Mouse (Mus musculus) testis, adult 2 months (tissue): ENCODE measurements around the gene Ret. TPM values are rescaled to one million over a fixed set of nuclear protein-coding genes. Genes with fewer than 3 reads are reported as not detected.

Source experiments
- H3K27ac ChIP-seq: fragments of 200-500 bp; 2 replicates; pipeline ENCODE4 v1.5.1; 2012; ENCODE audit warnings: low read depth, low read length; ENCODE audit not compliant: control insufficient read depth, insufficient read depth
- H3K27me3 ChIP-seq: fragments of 200-500 bp; 2 replicates; pipeline ENCODE4 v1.6.1; 2012; ENCODE audit warnings: mild to moderate bottlenecking, low read length, moderate library complexity; ENCODE audit not compliant: control insufficient read depth, insufficient read depth
- H3K36me3 ChIP-seq: fragments of 200-500 bp; 2 replicates; pipeline ENCODE4 v1.6.1; 2012; ENCODE audit warnings: mild to moderate bottlenecking, low read length; ENCODE audit not compliant: control insufficient read depth, insufficient read depth
- H3K4me1 ChIP-seq: fragments of 200-500 bp; 2 replicates; pipeline ENCODE4 v1.6.1; 2012; ENCODE audit warnings: low read length; ENCODE audit not compliant: control insufficient read depth, insufficient read depth
- H3K4me3 ChIP-seq: fragments of 200-500 bp; 2 replicates; pipeline ENCODE4 v1.5.1; 2012; ENCODE audit warnings: low read depth, mild to moderate bottlenecking, low read length, moderate library complexity, mixed read lengths; ENCODE audit not compliant: control insufficient read depth
- CTCF ChIP-seq: fragments of 200-500 bp; IDR thresholded peaks from 2 replicates; pipeline ENCODE4 v1.5.1; 2012; ENCODE audit warnings: low read depth, mild to moderate bottlenecking, inconsistent platforms, low read length, moderate library complexity; ENCODE audit not compliant: control insufficient read depth, insufficient read depth, insufficient replicate concordance
- POLR2A ChIP-seq: fragments of 200-500 bp; IDR thresholded peaks from 2 replicates; pipeline ENCODE4 v1.6.1; 2012; ENCODE audit warnings: low read depth, mild to moderate bottlenecking, inconsistent platforms, low read length, moderate library complexity; ENCODE audit not compliant: control insufficient read depth
- polyA plus RNA-seq: library from polyadenylated mRNA; depleted of rRNA; stranded (reverse); fragments of >200 nt; gene quantifications from 2 replicates; pipeline ENCODE4 v1.2.3, GENCODE M21; 2012

Ret gene
- polyA plus RNA-seq, 1 experiment, result 0.81 TPM

- H3K4me3 ChIP-seq, result no peak overlapping the region
- H3K36me3 ChIP-seq, result no peaks in the 10 kb centered on the region
- no peak overlapping the region for H3K27ac ChIP-seq
- no peaks in the 10 kb centered on the region for H3K27me3 ChIP-seq
- H3K4me1 ChIP-seq, result no peaks in the 10 kb centered on the region
- TF ChIP-seq POLR2A, result no peak
- TF ChIP-seq CTCF, result no peak
Observed at GRCm38 (mm10) chr6:118173975-118174328, 23.6 kb downstream of the Ret start.

- TF ChIP-seq POLR2A (no peak), CTCF (no peak)
Observed at GRCm38 (mm10) chr6:118173251-118173974, 24.1 kb downstream of the Ret start.

GRCm38 (mm10) chr6:118171386-118171785, 26.1 kb downstream of the Ret start:
- no peaks in the 10 kb centered on the region for H3K4me1 ChIP-seq
- H3K4me3 ChIP-seq, result no peak overlapping the region
- no peaks in the 10 kb centered on the region for H3K27me3 ChIP-seq
- TF ChIP-seq CTCF (no peak), POLR2A (no peak)
- H3K36me3 ChIP-seq, result no peaks in the 10 kb centered on the region
- H3K27ac ChIP-seq, result no peak overlapping the region

More at GRCm38 (mm10) chr6:118173251-118173974, 24.1 kb downstream of the Ret start:
- H3K27me3 ChIP-seq, result no peaks in the 10 kb centered on the region
- no peak overlapping the region for H3K4me3 ChIP-seq
- H3K27ac ChIP-seq, result no peak overlapping the region
- H3K36me3 ChIP-seq, result no peaks in the 10 kb centered on the region
- no peaks in the 10 kb centered on the region for H3K4me1 ChIP-seq

GRCm38 (mm10) chr6:118168106-118168505, 29.4 kb downstream of the Ret start:
- Histone ChIP-seq H3K4me1 (no peaks in the 10 kb centered on the region), H3K27me3 (no peaks in the 10 kb centered on the region), H3K27ac (no peak overlapping the region), H3K36me3 (no peaks in the 10 kb centered on the region), H3K4me3 (no peak overlapping the region)
- TF ChIP-seq CTCF (no peak), POLR2A (no peak)

GRCm38 (mm10) chr6:118167013-118167412, 30.5 kb downstream of the Ret start:
- Histone ChIP-seq H3K36me3 (no peaks in the 10 kb centered on the region), H3K4me3 (no peak overlapping the region), H3K27me3 (no peaks in the 10 kb centered on the region), H3K4me1 (no peaks in the 10 kb centered on the region), H3K27ac (no peak overlapping the region)
- TF ChIP-seq POLR2A, result no peak
- TF ChIP-seq CTCF, result no peak

- Histone ChIP-seq H3K27me3 (no peaks in the 10 kb centered on the region), H3K36me3 (no peaks in the 10 kb centered on the region), H3K27ac (no peak overlapping the region), H3K4me3 (no peak overlapping the region), H3K4me1 (no peaks in the 10 kb centered on the region)
- no peak for TF ChIP-seq CTCF
- TF ChIP-seq POLR2A, result no peak
Observed at GRCm38 (mm10) chr6:118165516-118165915, 32.0 kb downstream of the Ret start.

- Histone ChIP-seq H3K36me3 (no peaks in the 10 kb centered on the region), H3K4me1 (no peaks in the 10 kb centered on the region), H3K27me3 (no peaks in the 10 kb centered on the region), H3K27ac (no peak overlapping the region), H3K4me3 (no peak overlapping the region)
- TF ChIP-seq CTCF (no peak), POLR2A (no peak)
Observed at GRCm38 (mm10) chr6:118164691-118165090, 32.8 kb downstream of the Ret start.
